Mouse (Mus musculus): Measurements from ENCODE around the gene Pard6b.

DNA sequence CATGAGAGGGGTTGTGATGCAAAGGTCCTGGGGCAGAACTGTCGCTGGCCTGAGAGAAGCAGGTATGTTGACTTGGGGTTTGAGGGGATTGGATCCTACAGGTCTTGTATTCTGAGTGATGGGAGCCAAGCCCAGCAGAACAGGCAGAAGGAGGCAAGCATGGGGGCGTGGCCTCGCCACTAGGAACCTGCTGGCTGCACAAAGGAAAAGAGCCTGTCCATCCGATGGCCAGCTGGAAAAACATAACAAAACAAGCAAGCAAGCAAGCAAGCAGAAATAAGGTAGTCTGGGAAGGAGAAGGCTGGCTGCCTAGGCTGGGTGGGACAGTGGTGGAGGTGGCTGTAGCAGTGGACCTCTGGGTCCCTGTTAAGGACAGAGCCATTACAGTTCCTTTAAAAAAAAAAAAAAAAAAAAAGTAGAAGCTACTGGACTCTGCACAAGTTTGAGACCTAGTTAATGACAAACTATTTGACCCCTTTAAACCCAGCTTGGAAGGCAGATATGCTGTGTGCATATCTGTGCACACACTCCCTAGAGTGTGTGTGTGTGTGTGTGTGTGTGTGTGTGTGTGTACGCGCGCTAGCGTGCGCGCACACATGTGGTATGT, 36.0 kb upstream of the Pard6b start:
- TF ChIP-seq CTCF (IDR thresholded peaks at IDR 0.05; ENCODE audit: borderline replicate concordance, extremely low read depth, insufficient read depth, insufficient read length) (no peak), POLR2A (IDR thresholded peaks at IDR 0.05; ENCODE audit: borderline replicate concordance, extremely low read depth, insufficient read depth, insufficient read length, poor library complexity, severe bottlenecking) (no peak)
